Mouse (Mus musculus): ENCODE data around the gene Pld1. TPM values are rescaled to one million over a fixed set of nuclear protein-coding genes. Genes with fewer than 3 reads are reported as not detected.
A peak's percentile ranks its signal among the peaks of the same experiment; 100 is the strongest.

The Pld1 gene
- polyA plus RNA-seq (2015; fragmentation: Nextera tagmentation; extraction: Ambion mirVana), result 6.0 and 9.0 TPM in 2 replicates

- H3K27ac ChIP-seq (ENCODE audit: low read length), result peak within 1 kb of the TSS; percentile 66
- H3K4me2 ChIP-seq (replicated peaks; ENCODE audit: low read depth, low read length), result peak within 1 kb of the TSS; percentile 79
- no peaks in the 10 kb centered on the region for H3K36me3 ChIP-seq (ENCODE audit: insufficient read depth, low read length)
- under 1% methylated on average over 68 of the region's 68 CpGs for WGBS
- ATAC-seq (ENCODE audit: low FRiP score, low TSS enrichment), result peak; percentile 92
- peaks cover 14% of the 10 kb centered on the region for H3K4me1 ChIP-seq (ENCODE audit: insufficient read depth, low read length)
- no peaks in the 10 kb centered on the region for H3K27me3 ChIP-seq (ENCODE audit: insufficient read depth, low read length)
- peak within 1 kb of the TSS; percentile 63 for H3K4me3 ChIP-seq (ENCODE audit: low read length)
- peak within 1 kb of the TSS; percentile 70 for H3K9ac ChIP-seq (replicated peaks; ENCODE audit: low read length)
- H3K9me3 ChIP-seq (ENCODE audit: low read length), result no peaks in the 10 kb centered on the region
Observed at GRCm38 (mm10) chr3:27938381-27939323, at the start of gene Pld1. Pld1 (plus strand) TSS chr3:27938695.

DNA sequence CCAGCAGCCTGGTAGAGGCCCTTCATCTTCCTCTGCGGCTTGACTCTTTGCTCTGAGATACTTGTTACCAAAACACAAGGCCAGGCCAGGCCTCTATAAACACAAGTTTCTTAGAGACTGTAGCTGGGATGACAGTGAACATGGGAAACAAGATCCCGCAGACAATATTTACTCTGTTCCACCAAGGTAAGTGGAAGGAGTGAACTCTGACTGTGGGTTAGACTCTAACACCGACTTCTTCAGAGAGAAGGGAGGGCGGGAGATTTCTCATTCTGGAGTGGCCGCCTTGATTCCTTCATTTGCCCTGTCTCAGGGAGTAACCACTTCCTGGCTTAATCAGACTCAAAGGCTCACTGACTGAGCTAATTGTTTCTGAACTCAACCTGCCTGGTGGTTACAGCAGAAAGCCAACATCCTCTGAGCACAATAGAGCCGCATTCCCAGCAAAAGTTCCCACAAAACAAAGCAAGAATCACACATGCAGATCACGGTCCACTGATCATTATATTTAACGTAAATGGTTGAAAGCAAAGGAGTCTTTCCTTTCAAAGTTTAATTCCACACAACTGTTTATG lies 42.1 kb upstream of the Pld1 start, which contains the start of gene Tmem212:
Gene Tmem212, minus strand, starts transcription at position 51 of the 575 bp plus-strand sequence.
- peak; percentile 36; the same call in 1 of the 2 replicates for ATAC-seq (ENCODE audit: low FRiP score, low TSS enrichment)
- WGBS, result 41% methylated on average over 8 of the region's 8 CpGs

GRCm38 (mm10) chr3:27898178-27898577 lies 40.3 kb upstream of the Pld1 start:
- Histone ChIP-seq H3K36me3 (ENCODE audit: insufficient read depth, low read length) (no peaks in the 10 kb centered on the region), H3K4me1 (ENCODE audit: insufficient read depth, low read length) (peaks cover 14% of the 10 kb centered on the region), H3K4me3 (ENCODE audit: low read length) (no peak overlapping the region), H3K9ac (replicated peaks; ENCODE audit: low read length) (no peak overlapping the region), H3K27me3 (ENCODE audit: insufficient read depth, low read length) (no peaks in the 10 kb centered on the region), H3K4me2 (replicated peaks; ENCODE audit: low read depth, low read length) (no peak overlapping the region), H3K27ac (ENCODE audit: low read length) (no peak overlapping the region), H3K9me3 (ENCODE audit: low read length) (no peaks in the 10 kb centered on the region)
- no peak for ATAC-seq (ENCODE audit: low FRiP score, low TSS enrichment)
- WGBS, result 70% methylated on average over 10 of the region's 10 CpGs

More for the DNA sequence above, 42.1 kb upstream of the Pld1 start, which contains the start of gene Tmem212:
- H3K4me2 ChIP-seq (replicated peaks; ENCODE audit: low read depth, low read length), result no peak within 1 kb of the TSS
- H3K9ac ChIP-seq (replicated peaks; ENCODE audit: low read length), result no peak within 1 kb of the TSS
- no peaks in the 10 kb centered on the region for H3K27me3 ChIP-seq (ENCODE audit: insufficient read depth, low read length)
- H3K9me3 ChIP-seq (ENCODE audit: low read length), result no peaks in the 10 kb centered on the region
- H3K4me3 ChIP-seq (ENCODE audit: low read length), result no peak within 1 kb of the TSS
- peaks cover 14% of the 10 kb centered on the region for H3K4me1 ChIP-seq (ENCODE audit: insufficient read depth, low read length)
- no peaks in the 10 kb centered on the region for H3K36me3 ChIP-seq (ENCODE audit: insufficient read depth, low read length)
- H3K27ac ChIP-seq (ENCODE audit: low read length), result peak within 1 kb of the TSS; percentile 52; the same call in 1 of the 2 replicates

- Histone ChIP-seq H3K4me2 (replicated peaks; ENCODE audit: low read depth, low read length) (no peak overlapping the region), H3K4me3 (ENCODE audit: low read length) (no peak overlapping the region), H3K27me3 (ENCODE audit: insufficient read depth, low read length) (no peaks in the 10 kb centered on the region), H3K27ac (ENCODE audit: low read length) (peak overlapping the region; percentile 25; the same call in 1 of the 2 replicates), H3K36me3 (ENCODE audit: insufficient read depth, low read length) (no peaks in the 10 kb centered on the region), H3K9ac (replicated peaks; ENCODE audit: low read length) (no peak overlapping the region), H3K9me3 (ENCODE audit: low read length) (no peaks in the 10 kb centered on the region), H3K4me1 (ENCODE audit: insufficient read depth, low read length) (peaks cover 14% of the 10 kb centered on the region)
- 56% methylated on average over 13 of the region's 13 CpGs for WGBS
- ATAC-seq (ENCODE audit: low FRiP score, low TSS enrichment), result no peak
Observed at GRCm38 (mm10) chr3:27899012-27899726, 39.3 kb upstream of the Pld1 start.

- no peaks in the 10 kb centered on the region for H3K27me3 ChIP-seq (ENCODE audit: insufficient read depth, low read length)
- 92% methylated on average over 6 of the region's 6 CpGs for WGBS
- H3K9me3 ChIP-seq (ENCODE audit: low read length), result no peaks in the 10 kb centered on the region
- H3K4me2 ChIP-seq (replicated peaks; ENCODE audit: low read depth, low read length), result no peak overlapping the region
- H3K27ac ChIP-seq (ENCODE audit: low read length), result no peak overlapping the region
- H3K36me3 ChIP-seq (ENCODE audit: insufficient read depth, low read length), result no peaks in the 10 kb centered on the region
- no peak for ATAC-seq (ENCODE audit: low FRiP score, low TSS enrichment)
- no peak overlapping the region for H3K9ac ChIP-seq (replicated peaks; ENCODE audit: low read length)
- H3K4me3 ChIP-seq (ENCODE audit: low read length), result no peak overlapping the region
- H3K4me1 ChIP-seq (ENCODE audit: insufficient read depth, low read length), result peaks cover 14% of the 10 kb centered on the region
Observed at GRCm38 (mm10) chr3:27901846-27902245, 36.6 kb upstream of the Pld1 start.

GRCm38 (mm10) chr3:27904659-27905330 lies 33.7 kb upstream of the Pld1 start:
- peak; percentile 73 for ATAC-seq (ENCODE audit: low FRiP score, low TSS enrichment)
- no peak overlapping the region for H3K4me2 ChIP-seq (replicated peaks; ENCODE audit: low read depth, low read length)
- 28% methylated on average over 13 of the region's 13 CpGs for WGBS
- no peak overlapping the region for H3K9ac ChIP-seq (replicated peaks; ENCODE audit: low read length)
- H3K4me3 ChIP-seq (ENCODE audit: low read length), result no peak overlapping the region
- H3K36me3 ChIP-seq (ENCODE audit: insufficient read depth, low read length), result no peaks in the 10 kb centered on the region
- peaks cover 9% of the 10 kb centered on the region; the same call in 1 of the 2 replicates for H3K4me1 ChIP-seq (ENCODE audit: insufficient read depth, low read length)
- peaks cover 5% of the 10 kb centered on the region; the same call in 1 of the 2 replicates for H3K9me3 ChIP-seq (ENCODE audit: low read length)
- H3K27ac ChIP-seq (ENCODE audit: low read length), result no peak overlapping the region
- H3K27me3 ChIP-seq (ENCODE audit: insufficient read depth, low read length), result no peaks in the 10 kb centered on the region

- no peak overlapping the region for H3K4me3 ChIP-seq (ENCODE audit: low read length)
- no peaks in the 10 kb centered on the region for H3K27me3 ChIP-seq (ENCODE audit: insufficient read depth, low read length)
- 76% methylated on average over 7 of the region's 7 CpGs for WGBS
- no peak overlapping the region for H3K4me2 ChIP-seq (replicated peaks; ENCODE audit: low read depth, low read length)
- peak; percentile 32; the same call in 1 of the 2 replicates for ATAC-seq (ENCODE audit: low FRiP score, low TSS enrichment)
- H3K27ac ChIP-seq (ENCODE audit: low read length), result no peak overlapping the region
- H3K4me1 ChIP-seq (ENCODE audit: insufficient read depth, low read length), result peaks cover 9% of the 10 kb centered on the region; the same call in 1 of the 2 replicates
- no peaks in the 10 kb centered on the region for H3K36me3 ChIP-seq (ENCODE audit: insufficient read depth, low read length)
- H3K9me3 ChIP-seq (ENCODE audit: low read length), result peaks cover 5% of the 10 kb centered on the region; the same call in 1 of the 2 replicates
- H3K9ac ChIP-seq (replicated peaks; ENCODE audit: low read length), result no peak overlapping the region
Observed at GRCm38 (mm10) chr3:27906647-27907209, 31.8 kb upstream of the Pld1 start.

DNA sequence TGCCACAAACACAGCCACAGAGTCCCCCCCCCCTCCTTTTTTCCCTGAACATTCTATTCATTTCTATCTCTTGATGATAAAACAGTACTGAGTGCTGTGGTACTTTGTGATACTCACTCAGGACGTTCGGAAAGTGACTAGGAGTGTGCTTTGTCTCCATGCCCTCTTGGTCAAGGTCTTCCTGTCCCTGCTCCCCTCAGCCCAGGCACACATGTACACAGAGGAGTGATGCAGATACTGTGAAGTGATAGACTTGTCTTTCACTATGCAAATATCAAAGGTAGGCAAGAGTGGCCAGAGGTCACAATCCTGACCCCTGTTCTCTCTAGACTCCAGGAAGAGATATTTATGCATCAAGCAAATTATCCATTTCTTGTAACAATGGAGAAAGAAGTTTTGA lies 31.2 kb upstream of the Pld1 start:
- Histone ChIP-seq H3K4me3 (ENCODE audit: low read length) (no peak overlapping the region), H3K9ac (replicated peaks; ENCODE audit: low read length) (no peak overlapping the region), H3K27me3 (ENCODE audit: insufficient read depth, low read length) (no peaks in the 10 kb centered on the region), H3K4me1 (ENCODE audit: insufficient read depth, low read length) (peaks cover 9% of the 10 kb centered on the region; the same call in 1 of the 2 replicates), H3K4me2 (replicated peaks; ENCODE audit: low read depth, low read length) (no peak overlapping the region), H3K9me3 (ENCODE audit: low read length) (peaks cover 5% of the 10 kb centered on the region; the same call in 1 of the 2 replicates), H3K27ac (ENCODE audit: low read length) (no peak overlapping the region), H3K36me3 (ENCODE audit: insufficient read depth, low read length) (no peaks in the 10 kb centered on the region)
- WGBS, result 74% methylated on average over 2 of the region's 2 CpGs
- ATAC-seq (ENCODE audit: low FRiP score, low TSS enrichment), result no peak

- Histone ChIP-seq H3K27ac (ENCODE audit: low read length) (no peak overlapping the region), H3K9ac (replicated peaks; ENCODE audit: low read length) (no peak overlapping the region), H3K4me2 (replicated peaks; ENCODE audit: low read depth, low read length) (no peak overlapping the region), H3K27me3 (ENCODE audit: insufficient read depth, low read length) (no peaks in the 10 kb centered on the region), H3K4me1 (ENCODE audit: insufficient read depth, low read length) (peaks cover 9% of the 10 kb centered on the region; the same call in 1 of the 2 replicates), H3K36me3 (ENCODE audit: insufficient read depth, low read length) (no peaks in the 10 kb centered on the region), H3K4me3 (ENCODE audit: low read length) (no peak overlapping the region), H3K9me3 (ENCODE audit: low read length) (peaks cover 5% of the 10 kb centered on the region; the same call in 1 of the 2 replicates)
- ATAC-seq (ENCODE audit: low FRiP score, low TSS enrichment), result no peak
- WGBS, result 87% methylated on average over 2 of the region's 2 CpGs
Observed at GRCm38 (mm10) chr3:27908316-27908715, 30.2 kb upstream of the Pld1 start.
